Mouse (Mus musculus) CH12.LX (cell line): ENCODE measurements around the gene Erfe. TPM values are rescaled to one million over a fixed set of nuclear protein-coding genes. Genes with fewer than 3 reads are reported as not detected.

Experiments used
- DNase-seq: peaks from one replicate; pipeline ENCODE4 v3.0.0-alpha.2; 2013; ENCODE audit errors: extremely low read depth
- H3K27ac ChIP-seq: 2 replicates; pipeline ENCODE4 v1.5.1; 2012; ENCODE audit warnings: low read depth, mild to moderate bottlenecking, control low read depth, moderate library complexity; ENCODE audit not compliant: insufficient read depth
- H3K27me3 ChIP-seq: replicated peaks from 2 replicates; pipeline ENCODE3; 2012; ENCODE audit warnings: inconsistent platforms
- H3K36me3 ChIP-seq, 2 experiments: replicated peaks in 1 of 2; 2 replicates each; pipeline versions ENCODE3 to v1.6.1; 2012; ENCODE audit warnings: inconsistent platforms in 1 of 2, low read length in 1 of 2, mild to moderate bottlenecking in 1 of 2, mixed read lengths in 1 of 2, moderate library complexity in 1 of 2; ENCODE audit not compliant: control insufficient read depth in 1 of 2, insufficient read depth in 1 of 2
- H3K4me1 ChIP-seq, 2 experiments: 2 replicates each; pipeline ENCODE4 v1.6.1; 2012; ENCODE audit warnings: inconsistent platforms in 1 of 2, moderate library complexity in 1 of 2; ENCODE audit not compliant: insufficient read depth in 2 of 2, control insufficient read depth in 1 of 2
- H3K4me2 ChIP-seq: 2 replicates; pipeline ENCODE4 v1.6.1; 2012; ENCODE audit warnings: low read depth, mild to moderate bottlenecking, control low read depth; ENCODE audit not compliant: poor library complexity, insufficient read depth, severe bottlenecking
- H3K4me3 ChIP-seq, 3 experiments: fragments of 150-350 bp in 1 of 3; sonication (generic) in 1 of 3; replicated peaks in 1 of 3; 2 replicates each; pipeline versions ENCODE3 to v1.5.1; 2011 to 2012; ENCODE audit warnings: low read depth in 2 of 3, low read length in 2 of 3, mild to moderate bottlenecking in 2 of 3, moderate library complexity in 2 of 3, control low read depth in 1 of 3, improper control_type of control experiment in 1 of 3, inconsistent platforms in 1 of 3, mixed read lengths in 1 of 3; ENCODE audit not compliant: poor library complexity in 1 of 3
- H3K79me2 ChIP-seq: replicated peaks from 2 replicates; pipeline ENCODE4 v1.6.1; 2012; ENCODE audit warnings: mild to moderate bottlenecking, moderate library complexity; ENCODE audit not compliant: control insufficient read depth, poor library complexity, insufficient read depth, severe bottlenecking; ENCODE audit errors: extremely low read depth
- H3K9ac ChIP-seq: 2 replicates; pipeline ENCODE4 v1.6.1; 2012; ENCODE audit warnings: low read depth, mild to moderate bottlenecking, control low read depth, moderate library complexity; ENCODE audit not compliant: insufficient read depth
- H3K9me3 ChIP-seq: replicated peaks from 2 replicates; pipeline ENCODE3; 2012; ENCODE audit warnings: low read length, inconsistent platforms, mixed read lengths
- BHLHE40 ChIP-seq: IDR thresholded peaks from 2 replicates; pipeline ENCODE4 v1.6.1; 2011; ENCODE audit warnings: mild to moderate bottlenecking, low read depth, low read length, improper control_type of control experiment
- E2F4 ChIP-seq: IDR thresholded peaks from 2 replicates; pipeline ENCODE4 v1.6.1; 2011; ENCODE audit warnings: low read depth, low read length, improper control_type of control experiment; ENCODE audit not compliant: insufficient replicate concordance
- HCFC1 ChIP-seq: IDR thresholded peaks from 2 replicates; pipeline ENCODE4 v1.6.1; 2012; ENCODE audit warnings: low read depth, mild to moderate bottlenecking, inconsistent platforms, low read length, improper control_type of control experiment
- JUN ChIP-seq: IDR thresholded peaks from 2 replicates; pipeline ENCODE4 v1.6.1; 2011; ENCODE audit warnings: low read depth, mild to moderate bottlenecking, low read length, improper control_type of control experiment, moderate library complexity; ENCODE audit not compliant: insufficient read depth
- JUND ChIP-seq: conservative IDR thresholded peaks from 2 replicates; pipeline ENCODE4 v1.6.1; 2011; ENCODE audit warnings: low read depth, low read length, improper control_type of control experiment
- KAT2A ChIP-seq: IDR thresholded peaks from 2 replicates; pipeline ENCODE4 v1.6.1; 2012; ENCODE audit warnings: low read length, improper control_type of control experiment, inconsistent platforms; ENCODE audit not compliant: insufficient replicate concordance
- MAFK ChIP-seq: IDR thresholded peaks from 2 replicates; pipeline ENCODE4 v1.6.1; 2011; ENCODE audit warnings: low read length, improper control_type of control experiment; ENCODE audit not compliant: insufficient replicate concordance
- MAX ChIP-seq: IDR thresholded peaks from 2 replicates; pipeline ENCODE4 v1.6.1; 2011; ENCODE audit warnings: low read length, improper control_type of control experiment
- MEF2A ChIP-seq: IDR thresholded peaks from 2 replicates; pipeline ENCODE4 v1.6.1; 2014; ENCODE audit warnings: low read depth, mild to moderate bottlenecking, inconsistent platforms, low read length, improper control_type of control experiment, borderline replicate concordance
- MXI1 ChIP-seq: IDR thresholded peaks from 2 replicates; pipeline ENCODE4 v1.6.1; 2011; ENCODE audit warnings: mild to moderate bottlenecking, low read depth, low read length, improper control_type of control experiment
- MYC ChIP-seq: IDR thresholded peaks from 2 replicates; pipeline ENCODE4 v1.6.1; 2011; ENCODE audit warnings: low read depth, mild to moderate bottlenecking, improper control_type of control experiment, low read length
- NELFE ChIP-seq: IDR thresholded peaks from 2 replicates; pipeline ENCODE4 v1.6.1; 2011; ENCODE audit warnings: low read depth, low read length, improper control_type of control experiment
- NRF1 ChIP-seq: IDR thresholded peaks from 2 replicates; pipeline ENCODE4 v1.6.1; 2014; ENCODE audit warnings: low read depth, mild to moderate bottlenecking, inconsistent platforms, low read length, improper control_type of control experiment, moderate library complexity
- PAX5 ChIP-seq: IDR thresholded peaks from 2 replicates; pipeline ENCODE4 v1.6.1; 2012; ENCODE audit warnings: low read length, inconsistent platforms, mixed read lengths
- POLR2A ChIP-seq: IDR thresholded peaks from 2 replicates; pipeline ENCODE4 v1.6.1; 2011; ENCODE audit warnings: low read depth, mild to moderate bottlenecking, improper control_type of control experiment, low read length
- POLR2AphosphoS2 ChIP-seq: IDR thresholded peaks from 2 replicates; pipeline ENCODE4 v1.6.1; 2011; ENCODE audit warnings: low read depth, low read length, improper control_type of control experiment
- RAD21 ChIP-seq: IDR thresholded peaks from 2 replicates; pipeline ENCODE4 v1.6.1; 2011; ENCODE audit warnings: low read depth, mild to moderate bottlenecking, low read length, improper control_type of control experiment, moderate library complexity
- TCF12 ChIP-seq: IDR thresholded peaks from 2 replicates; pipeline ENCODE4 v1.6.1; 2014; ENCODE audit warnings: low read depth, mild to moderate bottlenecking, inconsistent platforms, low read length, improper control_type of control experiment
- UBTF ChIP-seq: IDR thresholded peaks from 2 replicates; pipeline ENCODE4 v1.6.1; 2012; ENCODE audit warnings: low read depth, mild to moderate bottlenecking, inconsistent platforms, low read length, improper control_type of control experiment, moderate library complexity
- ZC3H11A ChIP-seq: IDR thresholded peaks from 2 replicates; pipeline ENCODE4 v1.6.1; 2012; ENCODE audit warnings: low read depth, mild to moderate bottlenecking, inconsistent platforms, low read length, improper control_type of control experiment
- ZMIZ1 ChIP-seq: IDR thresholded peaks from 2 replicates; pipeline ENCODE4 v1.6.1; 2012; ENCODE audit warnings: low read depth, mild to moderate bottlenecking, inconsistent platforms, low read length, improper control_type of control experiment
- dilution Hi-C: fragments of 300-500 bp; cut with MboI; formaldehyde crosslinking; loops from 2 replicates; pipeline ENCODE4 v1.14.3; 2020; ENCODE audit warnings: low sequenced_read_pairs; ENCODE audit not compliant: extremely low pct_unique_long_range_greater_than_20kb, extremely low pct_ligation_motif_present
- in situ Hi-C: fragments of 300-500 bp; cut with MboI; formaldehyde crosslinking; loops from 3 replicates; pipeline ENCODE4 v1.14.3; 2019; ENCODE audit warnings: low sequenced_read_pairs, low pct_ligation_motif_present, low pct_unique_long_range_greater_than_20kb, mixed read lengths
- polyA plus RNA-seq: library from polyadenylated mRNA; unstranded; fragments of >175 nt; gene quantifications from 2 replicates; pipeline ENCODE4 v1.2.1, GENCODE M21; 2012; ENCODE audit warnings: low read depth; ENCODE audit not compliant: insufficient read length
- total RNA-seq, 2 experiments: library from RNA; depleted of rRNA; stranded (reverse); fragments of 300-350 nt in 1 of 2; fragments of >200 nt in 1 of 2; gene quantifications; 2 replicates each; pipeline ENCODE4 v1.2.3; 2012 to 2014

Erfe gene
- total and polyA plus RNA-seq, 3 experiments, result 2.2 to 8.4 (median 2.3) TPM

DNA sequence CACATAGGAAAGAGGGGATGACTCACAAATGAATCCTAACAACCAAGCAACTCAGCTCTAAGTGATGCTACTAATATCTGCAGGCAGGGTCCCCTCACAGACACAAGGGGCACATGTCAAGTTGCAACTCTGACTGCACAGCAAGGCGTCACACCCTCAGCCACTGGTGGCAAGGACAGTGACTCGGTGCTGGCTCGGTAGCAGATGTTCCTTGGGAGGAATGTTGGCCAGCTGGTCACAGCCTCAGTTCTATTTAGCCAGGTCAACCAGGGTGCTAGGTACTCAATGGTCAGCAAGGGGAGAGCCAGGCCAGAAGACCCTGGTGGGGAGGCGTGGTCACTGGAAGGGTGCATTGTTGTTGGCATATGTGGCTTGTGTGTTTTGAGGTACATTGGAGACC, 41.6 kb downstream of the Erfe start:
- dilution Hi-C loops, result no loop called here

DNA sequence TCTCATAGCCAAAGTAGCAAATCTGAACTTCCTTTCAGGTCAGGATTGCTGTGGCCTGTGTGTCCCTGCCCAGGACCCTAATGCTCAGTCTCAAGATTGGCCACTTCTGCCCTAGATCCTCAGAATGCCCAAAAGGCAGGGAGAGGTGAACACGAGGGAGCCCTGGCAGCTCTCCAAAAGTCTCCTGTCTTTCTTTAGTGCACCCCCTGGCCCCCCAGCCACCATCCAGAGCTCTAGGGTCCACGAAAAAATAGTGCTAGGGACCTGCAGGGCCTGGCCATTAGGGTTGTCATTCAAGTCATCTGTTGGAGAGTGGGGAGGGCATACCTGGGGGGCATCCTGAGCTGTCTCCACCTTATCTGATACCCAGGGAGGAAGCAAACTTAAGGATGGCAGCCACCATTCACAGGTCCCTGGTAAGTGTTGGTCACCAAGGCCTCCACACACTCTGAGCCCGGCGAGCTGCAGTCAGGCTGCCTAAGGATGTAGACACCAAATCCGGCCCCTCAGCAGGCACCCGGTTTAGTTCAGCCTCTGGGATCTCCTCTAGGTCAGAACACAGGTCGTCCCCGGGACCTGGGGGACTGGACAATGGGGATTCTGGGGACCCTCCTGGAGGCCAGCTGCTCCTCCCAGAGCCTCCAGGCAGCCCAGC, 45.5 kb downstream of the Erfe start:
- H3K36me3 ChIP-seq, result peaks cover 2 to 18% of the 10 kb centered on the region in 2 experiments
- dilution Hi-C loops, result no loop called here
- 0 out of 2 replicates have a peak overlapping the region, but pooled peaks have one; percentile 37 for H3K4me2 ChIP-seq
- H3K4me3 ChIP-seq, result no peak overlapping the region
- TF ChIP-seq MAFK (no peak), POLR2AphosphoS2 (no peak), TCF12 (no peak), MEF2A (no peak), NRF1 (no peak)
- in situ Hi-C loops, result no loop called here
- H3K79me2 ChIP-seq, result no peaks in the 10 kb centered on the region
- H3K4me1 ChIP-seq, result peaks cover 9 to 25% of the 10 kb centered on the region in 2 experiments
- H3K27ac ChIP-seq, result no peak overlapping the region
- no peaks in the 10 kb centered on the region for H3K9me3 ChIP-seq
- DNase-seq, result no peak
- no peak overlapping the region for H3K9ac ChIP-seq
- no peaks in the 10 kb centered on the region for H3K27me3 ChIP-seq

More for the DNA sequence above, 41.6 kb downstream of the Erfe start:
- Histone ChIP-seq H3K4me1 (peaks cover 19 to 40% of the 10 kb centered on the region in 2 experiments), H3K27ac (no peak overlapping the region), H3K9ac (no peak overlapping the region), H3K4me3 (no peak overlapping the region), H3K27me3 (no peaks in the 10 kb centered on the region), H3K79me2 (no peaks in the 10 kb centered on the region), H3K36me3 (peaks cover 0 to 15% of the 10 kb centered on the region in 2 experiments), H3K4me2 (no peak overlapping the region), H3K9me3 (no peaks in the 10 kb centered on the region)
- in situ Hi-C loops, result no loop called here
- no peak for DNase-seq
- TF ChIP-seq ZC3H11A (no peak), ZMIZ1 (no peak), JUND (no peak), POLR2A (no peak), BHLHE40 (no peak), KAT2A (no peak), MYC (no peak), NRF1 (no peak), MXI1 (no peak), RAD21 (no peak), NELFE (no peak), HCFC1 (no peak), MAFK (no peak), E2F4 (no peak), MEF2A (no peak), UBTF (no peak), MAX (no peak), JUN (no peak), PAX5 (no peak)
